Mouse (Mus musculus) hindbrain, embryonic 11.5 days (tissue): ENCODE data around the gene Pfkfb3. TPM values are rescaled to one million over a fixed set of nuclear protein-coding genes. Genes with fewer than 3 reads are reported as not detected.

Experiments
- ATAC-seq: fragments of 200-750 bp; cut with Nextera tagmentation; 2 replicates; pipeline ENCODE4 v1.8.0; 2017; ENCODE audit warnings: mild to moderate bottlenecking, moderate TSS enrichment, moderate library complexity; ENCODE audit not compliant: low FRiP score
- DNase-seq: peaks from one replicate; pipeline ENCODE4 v3.0.0-alpha.2; 2015; ENCODE audit warnings: low spot score
- H3K27ac ChIP-seq: fragments of 300-500 bp; sonication (generic); 2 replicates; pipeline ENCODE4 v1.5.1; 2014; ENCODE audit warnings: mild to moderate bottlenecking, low read depth, low read length
- H3K27me3 ChIP-seq: fragments of 300-500 bp; sonication (generic); 2 replicates; pipeline ENCODE4 v1.6.1; 2014; ENCODE audit warnings: mild to moderate bottlenecking, low read length, moderate library complexity, mixed read lengths; ENCODE audit not compliant: control insufficient read depth, insufficient read depth
- H3K36me3 ChIP-seq: fragments of 300-500 bp; sonication (generic); 2 replicates; pipeline ENCODE4 v1.6.1; 2014; ENCODE audit warnings: mild to moderate bottlenecking, low read length, moderate library complexity, mixed read lengths; ENCODE audit not compliant: control insufficient read depth, insufficient read depth
- H3K4me1 ChIP-seq: fragments of 300-500 bp; sonication (generic); replicated peaks from 2 replicates; pipeline ENCODE4 v1.6.1; 2014; ENCODE audit warnings: low read length, mixed read lengths; ENCODE audit not compliant: control insufficient read depth, insufficient read depth
- H3K4me2 ChIP-seq: fragments of 300-500 bp; sonication (generic); replicated peaks from 2 replicates; pipeline ENCODE4 v1.6.1; 2014; ENCODE audit warnings: mild to moderate bottlenecking, low read depth, low read length
- H3K4me3 ChIP-seq: fragments of 300-500 bp; sonication (generic); 2 replicates; pipeline ENCODE4 v1.5.1; 2014; ENCODE audit warnings: low read depth, low read length
- H3K9ac ChIP-seq: fragments of 300-500 bp; sonication (generic); 2 replicates; pipeline ENCODE4 v1.6.1; 2014; ENCODE audit warnings: low read depth, low read length
- H3K9me3 ChIP-seq: fragments of 300-500 bp; sonication (generic); 2 replicates; pipeline ENCODE4 v1.6.1; 2016; ENCODE audit warnings: low read length; ENCODE audit not compliant: control insufficient read depth
- WGBS: fragments of 180-500 bp; shearing (Covaris S2); extraction: QIAGEN DNeasy Blood & Tissue Kit; methylation state at CpG from one replicate; pipeline ENCODE4 v1.1.7; 2014; 5-methylcytosine and 5-hydroxymethylcytosine counted together
- polyA plus RNA-seq: library from polyadenylated mRNA; unstranded; fragments of >200 nt; fragmentation: Nextera tagmentation; extraction: Ambion mirVana; gene quantifications from 2 replicates; pipeline ENCODE4 v1.2.1, GENCODE M21; 2014

Pfkfb3 gene
- polyA plus RNA-seq, 1 experiment from 2014 or later = 19.3 TPM

DNA sequence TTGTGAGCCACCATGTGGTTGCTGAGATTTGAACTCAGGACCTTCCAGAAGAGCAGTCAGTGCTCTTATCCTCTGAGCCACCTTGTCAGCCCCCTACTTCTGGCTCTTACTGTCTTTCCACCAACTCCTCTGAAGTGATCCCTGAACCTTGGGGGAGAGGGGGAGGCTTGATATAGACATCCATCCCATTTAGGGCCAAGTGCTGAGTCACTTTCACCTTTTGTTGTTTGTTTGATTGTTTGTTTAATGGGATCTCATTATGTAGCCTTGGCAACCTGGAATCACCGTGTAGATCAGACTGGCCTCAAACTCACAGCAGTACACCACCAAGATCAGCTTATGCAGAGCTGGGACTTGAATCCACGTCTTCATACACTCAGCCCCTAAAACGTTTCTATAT, 3.4 kb upstream of the Pfkfb3 start:
- H3K4me3 ChIP-seq = no peak overlapping the region
- no peak overlapping the region for H3K27ac ChIP-seq
- no peaks in the 10 kb centered on the region for H3K36me3 ChIP-seq
- no peaks in the 10 kb centered on the region for H3K9me3 ChIP-seq
- no peaks in the 10 kb centered on the region; the same call in 1 of the 2 replicates for H3K4me1 ChIP-seq
- 76% methylated on average over 3 of the region's 3 CpGs for WGBS
- peaks cover 12% of the 10 kb centered on the region for H3K27me3 ChIP-seq
- no peak overlapping the region for H3K4me2 ChIP-seq
- DNase-seq = no peak
- ATAC-seq = no peak
- H3K9ac ChIP-seq = no peak overlapping the region

DNA sequence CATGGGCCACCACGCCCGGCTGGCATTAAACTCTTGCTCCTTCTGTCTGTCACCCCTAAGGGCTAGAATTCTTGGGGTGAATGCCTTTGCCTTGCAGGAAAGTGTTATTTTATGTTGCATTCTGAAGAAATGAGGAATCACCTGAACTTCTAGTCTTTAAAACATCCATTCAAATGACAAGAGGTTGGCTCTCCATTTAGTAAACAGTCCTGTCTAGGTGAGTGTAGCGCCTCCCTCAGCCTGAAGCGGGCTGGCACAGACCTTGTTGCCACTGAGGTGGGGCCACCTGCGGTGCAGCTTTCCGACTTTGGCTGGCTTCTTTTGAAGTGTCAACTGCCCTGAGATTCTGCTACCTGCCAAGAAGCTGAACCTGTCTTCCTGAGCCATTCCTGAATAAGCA, 1.4 kb upstream of the Pfkfb3 start:
- no peak overlapping the region for H3K9ac ChIP-seq
- no peak for ATAC-seq
- no peak overlapping the region for H3K4me2 ChIP-seq
- DNase-seq = no peak
- peaks cover 12% of the 10 kb centered on the region for H3K27me3 ChIP-seq
- H3K4me3 ChIP-seq = no peak overlapping the region
- H3K4me1 ChIP-seq = no peaks in the 10 kb centered on the region; the same call in 1 of the 2 replicates
- H3K27ac ChIP-seq = no peak overlapping the region
- no peaks in the 10 kb centered on the region for H3K9me3 ChIP-seq
- 48% methylated on average over 6 of the region's 6 CpGs for WGBS
- no peaks in the 10 kb centered on the region for H3K36me3 ChIP-seq

DNA sequence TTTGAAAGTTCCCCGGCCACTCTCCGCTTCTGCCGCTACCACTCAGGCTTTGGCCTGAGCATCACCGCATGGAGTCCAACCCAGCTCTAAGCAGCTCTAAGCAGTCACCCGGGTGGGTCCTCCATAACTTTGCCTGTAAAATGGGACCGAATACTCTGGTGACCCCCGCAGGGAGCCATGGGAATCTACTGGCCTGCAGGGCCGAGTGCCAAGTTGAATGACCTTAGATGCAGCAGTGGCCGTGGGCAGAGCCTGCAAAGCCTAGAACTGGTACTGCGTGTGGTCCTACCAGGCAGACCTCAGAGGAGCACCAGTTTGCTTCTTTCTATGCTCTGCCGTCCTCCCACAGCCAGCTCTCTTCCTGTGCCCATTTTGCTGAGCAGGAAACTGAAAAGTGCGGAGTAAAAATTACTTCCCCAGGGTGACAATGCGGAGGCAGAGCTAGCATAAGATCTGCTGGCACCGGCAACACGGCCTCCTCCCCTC, 868 bp downstream of the Pfkfb3 start:
- peak; percentile 36 for DNase-seq
- no peaks in the 10 kb centered on the region for H3K36me3 ChIP-seq
- H3K9me3 ChIP-seq = no peaks in the 10 kb centered on the region
- H3K4me3 ChIP-seq = peak overlapping the region; percentile 46
- peak overlapping the region; percentile 95 for H3K4me2 ChIP-seq
- peak; percentile 47; the same call in 1 of the 2 replicates for ATAC-seq
- 4% methylated on average over 15 of the region's 15 CpGs for WGBS
- no peaks in the 10 kb centered on the region; the same call in 1 of the 2 replicates for H3K4me1 ChIP-seq
- no peak overlapping the region for H3K27ac ChIP-seq
- no peak overlapping the region; the same call in 1 of the 2 replicates for H3K9ac ChIP-seq
- peaks cover 12% of the 10 kb centered on the region for H3K27me3 ChIP-seq

DNA sequence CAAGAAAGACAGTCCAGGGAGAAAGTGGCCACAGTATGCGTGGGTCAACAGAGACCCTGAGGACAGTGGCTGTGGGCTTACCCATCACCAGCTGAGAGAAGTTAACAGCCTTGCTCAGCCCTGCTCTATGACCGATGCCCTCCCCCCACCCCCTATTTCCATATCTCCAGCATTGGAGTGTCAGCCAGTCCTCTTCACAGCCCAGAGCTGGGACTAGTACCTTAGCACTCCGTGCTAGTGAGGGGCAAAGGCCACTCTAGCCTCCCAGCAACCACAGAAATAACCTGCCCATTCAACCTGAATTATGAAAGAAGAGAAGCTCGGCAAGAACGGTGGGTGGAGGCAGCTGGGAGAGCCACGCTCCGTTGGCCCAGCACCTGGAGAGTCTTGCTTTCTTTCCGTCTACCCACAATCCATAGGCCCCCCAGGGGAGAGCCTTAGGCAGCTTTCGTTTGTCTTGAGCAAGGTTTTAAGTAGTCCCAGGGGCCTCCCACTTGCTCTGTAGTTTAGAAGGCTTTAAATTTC, 1.5 kb downstream of the Pfkfb3 start:
- H3K4me2 ChIP-seq = no peak overlapping the region
- no peak overlapping the region for H3K9ac ChIP-seq
- peaks cover 12% of the 10 kb centered on the region for H3K27me3 ChIP-seq
- no peaks in the 10 kb centered on the region; the same call in 1 of the 2 replicates for H3K4me1 ChIP-seq
- DNase-seq = peak; percentile 15
- no peaks in the 10 kb centered on the region for H3K36me3 ChIP-seq
- whole genome bisulfite sequencing = 5% methylated on average over 9 of the region's 9 CpGs
- ATAC-seq = peak; percentile 15
- H3K27ac ChIP-seq = no peak overlapping the region
- no peaks in the 10 kb centered on the region for H3K9me3 ChIP-seq
- no peak overlapping the region for H3K4me3 ChIP-seq

DNA sequence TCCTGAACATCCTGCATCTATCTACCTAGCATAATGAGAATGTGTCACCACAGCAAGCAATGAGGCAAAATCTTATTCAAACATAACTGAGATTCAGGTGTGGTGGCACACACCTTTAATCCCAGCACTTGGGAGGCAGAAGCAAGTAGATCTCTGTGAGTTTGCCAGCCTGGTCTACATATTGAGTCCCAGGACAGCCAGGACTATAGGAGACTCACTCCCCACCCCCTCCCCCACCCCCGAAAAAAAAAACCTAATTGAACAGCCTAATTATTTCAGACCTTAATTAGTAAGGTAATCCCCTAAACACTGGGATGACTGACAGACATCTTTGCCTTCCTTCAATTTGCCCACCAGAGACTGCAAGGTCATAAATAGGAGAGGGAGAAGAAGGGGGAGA, 2.2 kb downstream of the Pfkfb3 start:
- WGBS = 43% methylated on average over 1 of the region's 1 CpGs
- H3K27me3 ChIP-seq = peaks cover 12% of the 10 kb centered on the region
- ATAC-seq (no peak), DNase-seq (no peak)
- no peak overlapping the region for H3K4me2 ChIP-seq
- H3K9me3 ChIP-seq = no peaks in the 10 kb centered on the region
- no peak overlapping the region for H3K27ac ChIP-seq
- H3K36me3 ChIP-seq = no peaks in the 10 kb centered on the region
- no peak overlapping the region for H3K4me3 ChIP-seq
- H3K9ac ChIP-seq = no peak overlapping the region
- H3K4me1 ChIP-seq = no peaks in the 10 kb centered on the region; the same call in 1 of the 2 replicates

DNA sequence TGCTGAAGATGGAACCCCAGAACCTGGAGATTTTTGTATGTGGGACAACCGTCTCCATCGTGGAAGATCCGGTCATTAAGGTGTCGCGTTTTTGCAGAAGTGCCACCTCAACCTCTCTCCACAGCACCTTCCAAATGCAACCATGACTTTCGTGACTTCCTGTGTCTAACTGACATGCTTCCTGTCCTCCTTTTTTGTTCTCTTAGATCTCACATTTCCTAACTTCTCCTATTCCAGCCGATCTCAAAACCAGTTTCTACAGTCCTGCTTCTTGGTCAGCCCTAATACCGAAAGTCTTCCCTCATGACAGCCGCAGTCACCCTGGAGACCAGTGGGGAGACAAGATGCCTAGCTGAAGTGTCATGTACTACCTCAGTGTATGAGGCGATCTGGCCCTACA, 5.4 kb downstream of the Pfkfb3 start:
- 89% methylated on average over 10 of the region's 10 CpGs for WGBS
- H3K27me3 ChIP-seq = peaks cover 6% of the 10 kb centered on the region
- H3K27ac ChIP-seq = no peak overlapping the region
- no peak overlapping the region for H3K9ac ChIP-seq
- no peak overlapping the region for H3K4me2 ChIP-seq
- H3K4me3 ChIP-seq = no peak overlapping the region
- no peaks in the 10 kb centered on the region for H3K36me3 ChIP-seq
- H3K9me3 ChIP-seq = no peaks in the 10 kb centered on the region
- no peaks in the 10 kb centered on the region; the same call in 1 of the 2 replicates for H3K4me1 ChIP-seq
- DNase-seq (no peak), ATAC-seq (no peak)

DNA sequence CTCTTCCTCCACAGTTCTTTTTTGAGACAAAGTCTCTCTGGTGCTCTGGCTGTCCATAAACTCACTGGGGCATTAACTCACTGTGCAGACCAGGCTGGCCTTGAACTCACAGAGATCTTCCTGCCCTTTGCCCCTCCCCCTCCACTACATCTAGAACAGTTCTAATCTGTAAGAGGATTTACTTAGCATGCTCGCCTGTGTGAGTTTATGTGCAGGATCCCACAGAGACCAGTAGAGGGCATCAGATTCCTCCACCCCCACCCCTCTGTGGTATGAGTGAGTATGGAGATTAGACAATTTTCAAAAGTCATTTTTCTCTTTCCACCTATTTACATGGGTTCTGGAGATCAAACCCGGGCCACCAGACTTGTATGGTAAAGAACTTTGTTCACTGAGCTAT, 6.3 kb downstream of the Pfkfb3 start:
- Histone ChIP-seq H3K36me3 (no peaks in the 10 kb centered on the region), H3K27ac (no peak overlapping the region), H3K4me2 (no peak overlapping the region), H3K4me1 (no peaks in the 10 kb centered on the region; the same call in 1 of the 2 replicates), H3K9ac (no peak overlapping the region), H3K4me3 (no peak overlapping the region), H3K9me3 (no peaks in the 10 kb centered on the region), H3K27me3 (peaks cover 1% of the 10 kb centered on the region)
- no peak for ATAC-seq
- DNase-seq = peak; percentile 23
- WGBS = 71% methylated on average over 2 of the region's 2 CpGs

DNA sequence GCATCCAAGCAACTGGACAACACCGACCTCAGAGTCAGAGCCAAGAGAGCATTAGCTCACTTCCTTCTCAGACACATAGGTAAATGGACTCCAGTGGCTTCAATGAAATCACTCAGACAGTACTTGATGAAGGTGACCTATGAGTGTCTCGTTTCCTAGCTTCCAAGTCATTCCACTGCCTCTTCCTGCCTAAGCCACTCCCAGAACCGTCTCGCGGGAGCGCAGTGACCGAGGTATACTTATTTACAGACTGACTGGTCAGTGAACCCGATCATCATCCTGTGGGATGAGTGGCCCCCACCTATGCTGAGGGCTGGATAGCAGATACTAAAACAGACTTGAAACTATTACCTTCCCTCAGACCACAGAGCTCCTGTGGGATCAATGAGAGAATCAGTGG, 7.8 kb downstream of the Pfkfb3 start:
- DNase-seq (no peak), ATAC-seq (no peak)
- Histone ChIP-seq H3K27me3 (no peaks in the 10 kb centered on the region), H3K9me3 (no peaks in the 10 kb centered on the region), H3K4me2 (no peak overlapping the region), H3K9ac (no peak overlapping the region), H3K4me1 (no peaks in the 10 kb centered on the region), H3K36me3 (no peaks in the 10 kb centered on the region), H3K27ac (no peak overlapping the region), H3K4me3 (no peak overlapping the region)
- WGBS = 84% methylated on average over 8 of the region's 8 CpGs

DNA sequence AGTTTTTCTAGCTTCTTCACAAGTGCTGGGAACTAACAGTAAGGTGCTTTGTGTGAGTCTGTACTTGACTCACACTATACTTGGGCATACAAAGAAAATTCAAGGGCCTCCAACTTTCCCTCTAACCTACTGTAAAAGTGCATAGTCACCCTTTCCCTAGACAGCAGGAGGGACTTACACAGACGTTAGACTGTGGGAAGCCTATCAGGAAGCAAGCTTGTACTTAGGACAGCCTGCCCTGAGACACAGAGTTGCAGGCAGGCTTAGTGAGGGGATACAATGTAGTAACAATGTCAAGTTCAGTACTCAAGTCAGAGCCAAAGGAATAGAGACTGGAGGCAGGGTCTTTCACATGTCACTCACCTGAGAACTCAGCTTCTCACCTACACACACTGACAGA, 8.5 kb downstream of the Pfkfb3 start:
- no peak for DNase-seq
- Histone ChIP-seq H3K4me1 (no peaks in the 10 kb centered on the region), H3K27me3 (no peaks in the 10 kb centered on the region), H3K9ac (no peak overlapping the region), H3K4me2 (no peak overlapping the region), H3K4me3 (no peak overlapping the region), H3K27ac (no peak overlapping the region), H3K9me3 (no peaks in the 10 kb centered on the region), H3K36me3 (no peaks in the 10 kb centered on the region)
- 19% methylated on average over 1 of the region's 1 CpGs for WGBS
- no peak for ATAC-seq
